Mouse (Mus musculus) gastrocnemius, postnatal 10 days (tissue): ENCODE measurements at regions not wholly inside any gene's neighbourhood (a gene's known extent, or its start where the extent isn't known, plus 50 kb on each side); places are given as distances from the start of the nearest gene placed in this dataset.

Source experiments
- DNase-seq: peaks from one replicate; pipeline ENCODE4 v3.0.0; 2021; ENCODE audit warnings: mixed read lengths

DNA sequence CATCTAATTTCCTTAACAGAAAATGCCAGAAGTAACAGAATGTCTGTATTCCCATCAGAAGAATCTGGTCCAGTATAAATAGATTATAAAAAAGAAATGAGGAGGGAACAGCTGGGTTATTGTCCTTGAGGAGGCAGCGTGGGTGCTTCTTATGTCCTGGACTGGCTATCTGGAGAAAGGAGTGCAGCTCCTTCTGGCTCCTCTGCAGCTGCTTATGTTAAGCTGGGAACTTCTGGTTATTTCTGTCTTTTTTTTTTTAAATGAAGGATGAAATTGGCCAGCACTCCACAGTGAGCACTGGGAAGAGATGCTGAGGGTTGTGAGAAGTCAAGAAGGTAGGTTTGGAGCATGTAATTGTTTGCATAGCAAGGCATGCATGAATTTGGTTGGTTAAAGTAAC is 441.5 kb downstream of the Ebf1 start:
- no peak for DNase-seq

DNA sequence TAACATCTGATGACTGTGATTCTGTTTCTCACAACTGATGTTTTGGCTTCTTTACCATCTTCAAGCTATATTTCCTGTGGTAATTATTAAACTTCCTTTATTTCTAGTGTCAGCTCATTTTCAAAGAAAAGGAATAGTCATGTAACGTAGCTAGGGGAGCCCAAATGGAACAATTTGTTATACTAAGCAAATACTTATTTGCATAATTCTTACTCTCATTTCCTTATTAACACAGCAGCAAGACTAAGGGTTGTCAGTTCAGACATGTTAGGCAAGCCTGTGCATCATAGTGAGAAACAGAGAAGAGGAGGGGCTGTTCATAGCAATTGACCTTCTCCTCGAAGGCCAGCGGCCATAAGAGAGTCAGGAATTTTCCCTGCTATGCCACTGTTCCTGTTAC is 449.5 kb downstream of the Ebf1 start:
- no peak for DNase-seq

DNA sequence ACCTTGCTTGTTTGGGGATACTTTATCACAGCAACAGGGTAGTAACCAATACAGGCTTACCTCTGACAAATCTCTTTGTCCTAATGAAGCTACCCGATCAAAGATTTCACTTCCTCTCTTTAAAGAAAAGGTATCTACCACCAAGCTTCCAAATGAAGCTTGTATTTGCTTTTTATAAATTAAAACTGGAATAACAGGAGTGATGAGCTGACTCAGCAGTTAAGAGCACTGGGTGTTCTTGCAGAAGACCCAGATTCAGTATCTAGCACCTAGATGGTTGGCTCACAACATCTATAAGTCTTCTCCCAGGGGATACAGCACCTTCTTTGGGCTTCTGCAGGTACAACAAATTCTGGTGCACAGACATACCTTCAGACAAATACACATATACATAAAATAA is 453.2 kb downstream of the Ebf1 start:
- DNase-seq, result no peak

DNA sequence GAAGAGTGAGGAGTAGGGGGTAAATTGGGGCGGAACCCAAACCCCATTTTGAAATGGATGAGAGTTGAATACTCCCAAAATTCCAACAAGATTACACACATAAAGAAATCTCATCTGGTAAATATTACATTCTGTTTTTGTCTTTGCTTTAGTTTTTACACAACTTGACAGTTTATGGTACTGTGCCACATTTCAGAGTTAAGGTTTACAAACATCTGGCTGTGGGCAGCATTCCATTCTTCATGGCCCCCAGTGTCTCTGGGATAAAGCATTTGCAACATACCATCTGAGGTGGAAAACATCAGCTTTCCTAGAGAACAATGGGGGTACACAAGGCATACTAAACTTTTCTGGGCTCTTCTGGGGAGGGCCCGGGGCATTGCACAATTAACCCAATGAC is 454.1 kb downstream of the Ebf1 start:
- no peak for DNase-seq

DNA sequence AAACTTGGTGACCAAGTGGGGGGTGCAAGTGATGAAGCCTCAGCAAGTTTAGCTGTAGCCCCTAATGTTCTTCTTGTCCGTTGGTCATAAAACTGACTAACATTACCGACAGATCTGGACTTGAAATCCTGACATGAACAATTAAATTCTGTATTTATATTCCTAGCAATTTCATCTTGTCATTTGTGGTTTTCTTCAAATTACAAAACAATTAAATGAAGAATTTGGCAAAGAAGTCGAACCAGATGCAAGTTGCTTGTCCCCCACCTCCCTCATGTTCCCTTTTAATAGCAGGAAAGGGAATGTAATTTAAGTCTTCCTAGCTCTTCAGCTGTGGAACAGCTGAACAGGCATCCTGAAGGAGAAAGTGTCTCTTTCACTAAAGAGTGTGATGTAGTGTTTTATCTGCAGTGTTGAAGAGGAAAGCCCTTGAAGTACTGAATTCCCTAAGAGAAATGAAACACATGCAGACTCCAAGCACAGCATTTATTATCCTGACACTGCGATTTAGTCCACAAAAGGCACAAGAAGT is 467.5 kb downstream of the Ebf1 start:
- no peak for DNase-seq

DNA sequence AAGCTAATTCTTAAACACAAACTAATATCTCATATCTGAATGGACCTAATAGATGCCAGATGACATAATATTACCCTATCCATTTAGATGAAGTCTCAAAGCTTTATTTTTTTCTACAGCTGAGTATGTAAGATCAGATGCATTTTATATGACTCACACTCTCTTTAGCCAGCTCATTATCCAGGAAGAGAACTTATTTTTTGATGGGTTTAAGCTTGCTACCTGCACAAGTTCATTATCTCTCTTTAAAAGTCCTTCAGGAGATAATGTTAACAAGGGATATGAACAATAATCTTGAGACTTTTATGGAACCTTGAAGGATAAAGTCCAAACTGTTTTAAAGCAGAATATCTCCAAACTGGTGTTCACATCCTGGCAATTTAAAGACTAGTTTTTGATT is 468.0 kb downstream of the Ebf1 start:
- DNase-seq, result no peak

DNA sequence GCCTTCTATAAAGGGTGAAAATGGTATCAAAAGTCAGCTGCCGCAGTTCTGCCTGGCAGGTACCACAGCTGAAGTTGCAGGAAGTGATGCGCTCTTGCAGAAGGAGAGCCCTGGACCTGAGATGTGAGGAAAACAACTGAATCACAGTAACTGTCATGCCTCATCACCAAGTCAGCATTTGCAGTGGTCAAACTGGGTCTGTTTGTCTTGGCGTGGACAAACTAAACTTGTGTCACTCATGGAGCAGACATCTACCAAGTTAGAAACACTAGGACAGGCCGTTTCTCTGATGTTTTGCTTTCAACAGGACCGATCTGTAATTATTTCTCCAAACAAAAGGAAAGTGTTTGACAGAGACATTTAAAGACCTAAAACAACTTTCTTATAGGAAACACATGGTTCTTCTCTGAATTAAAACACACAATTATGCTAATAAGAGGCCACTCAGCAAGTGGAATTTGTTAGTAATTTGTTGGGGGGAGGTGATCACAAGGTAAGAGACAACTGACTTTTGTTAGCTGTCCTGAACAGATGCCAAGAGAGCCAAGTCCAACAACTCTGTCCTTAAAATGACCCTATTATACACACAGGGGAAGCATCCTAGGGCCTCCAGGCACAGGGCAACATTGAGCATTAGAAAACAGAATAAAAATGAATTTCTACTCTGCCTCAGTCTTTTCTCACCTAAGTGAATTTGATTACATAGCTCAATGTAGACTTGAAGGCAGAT is 470.2 kb downstream of the Ebf1 start:
- no peak for DNase-seq

DNA sequence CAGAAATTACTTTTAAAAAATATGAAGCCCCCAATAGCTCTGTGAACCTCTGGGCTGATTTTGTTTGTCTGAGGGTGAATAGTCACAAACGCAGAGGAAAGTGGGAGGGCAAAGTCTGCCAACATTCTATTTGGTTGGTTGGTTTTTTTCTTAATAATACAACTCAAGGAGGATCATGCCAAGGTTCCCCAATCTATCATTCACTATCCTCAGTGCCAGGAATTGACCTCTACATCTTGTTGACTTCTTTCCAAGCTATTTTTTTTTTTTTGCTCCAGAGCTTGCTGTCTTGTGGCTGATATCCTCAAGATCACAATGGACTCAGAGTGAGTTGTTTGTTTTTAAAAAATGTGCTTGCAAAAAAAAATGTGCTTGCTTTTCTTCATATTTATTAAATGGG is 471.2 kb downstream of the Ebf1 start:
- no peak for DNase-seq

DNA sequence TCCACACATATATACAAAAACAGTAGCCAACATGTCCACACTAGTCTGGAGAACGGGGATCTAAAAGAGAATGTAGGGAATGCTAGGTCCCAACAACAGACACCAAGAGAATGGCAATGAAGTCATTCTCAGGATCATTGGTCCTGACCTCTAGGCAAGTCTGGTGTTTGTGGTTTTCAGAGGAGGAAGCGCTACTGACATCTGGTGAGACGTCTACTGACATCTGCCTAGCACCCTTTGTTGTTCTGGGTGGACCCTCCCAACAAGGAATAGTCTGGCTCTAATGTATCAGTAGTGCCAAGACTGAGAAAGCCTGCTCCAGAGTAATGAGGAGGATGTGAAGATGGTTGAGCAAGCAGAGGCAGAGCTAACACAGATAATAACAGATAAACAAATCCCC is 472.4 kb downstream of the Ebf1 start:
- no peak for DNase-seq

DNA sequence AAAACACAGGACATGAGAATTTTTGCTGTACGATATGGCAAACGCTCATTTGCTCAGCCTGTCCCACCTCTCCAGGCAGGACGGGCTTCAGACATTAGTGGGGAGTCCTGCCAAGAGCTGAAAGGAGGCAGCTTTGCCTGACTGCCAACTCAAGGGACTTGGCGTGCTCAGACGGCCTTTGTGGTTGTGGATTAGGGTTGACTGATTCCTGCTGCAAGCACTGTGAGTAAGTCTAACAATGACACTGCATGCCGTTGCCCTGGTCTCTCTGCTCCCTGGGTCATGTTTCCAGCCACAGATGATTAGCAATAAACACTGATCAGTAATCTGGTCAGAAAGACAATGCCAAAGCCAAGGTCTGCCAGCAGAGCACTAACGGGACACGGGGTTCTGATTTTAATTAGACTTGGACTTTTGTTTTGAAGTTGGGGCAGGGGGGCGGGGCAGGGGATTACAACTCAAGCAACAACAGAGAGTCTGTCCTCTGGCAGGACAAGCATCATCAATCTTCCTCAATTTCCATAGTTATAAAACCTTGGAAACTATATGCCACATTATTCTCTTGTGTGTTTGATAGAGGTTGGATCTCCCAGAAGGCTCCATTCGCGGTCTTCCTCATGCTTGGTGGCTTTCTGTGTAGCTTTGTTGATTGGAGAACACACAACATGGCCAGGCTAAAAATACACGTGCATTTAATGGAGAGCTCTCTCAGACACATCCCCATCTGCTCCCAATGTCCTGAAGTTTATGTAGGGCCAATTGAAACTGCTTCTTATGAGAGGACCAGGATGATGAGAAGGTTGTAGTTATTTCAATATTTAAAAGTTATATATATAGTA is 486.6 kb downstream of the Ebf1 start:
- no peak for DNase-seq

DNA sequence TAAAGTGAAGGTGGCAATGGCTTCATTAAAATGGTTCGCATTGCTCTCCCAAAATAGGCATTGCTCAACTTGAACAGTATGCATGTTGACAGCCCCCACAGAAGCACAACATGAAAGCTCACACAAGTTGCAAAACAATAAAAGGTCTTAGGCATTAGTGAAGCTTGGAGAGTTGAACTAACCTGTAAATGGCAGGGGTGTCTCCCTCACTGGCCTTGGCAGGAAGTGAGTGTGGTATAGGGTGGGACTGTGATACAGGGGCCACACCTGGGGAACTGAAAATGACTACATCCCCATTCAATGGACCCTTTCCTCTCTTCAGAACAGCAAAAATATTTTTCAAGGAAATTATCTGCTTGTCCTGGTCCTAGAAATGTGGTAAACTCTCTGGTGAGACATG is 499.6 kb downstream of the Ebf1 start:
- no peak for DNase-seq

DNA sequence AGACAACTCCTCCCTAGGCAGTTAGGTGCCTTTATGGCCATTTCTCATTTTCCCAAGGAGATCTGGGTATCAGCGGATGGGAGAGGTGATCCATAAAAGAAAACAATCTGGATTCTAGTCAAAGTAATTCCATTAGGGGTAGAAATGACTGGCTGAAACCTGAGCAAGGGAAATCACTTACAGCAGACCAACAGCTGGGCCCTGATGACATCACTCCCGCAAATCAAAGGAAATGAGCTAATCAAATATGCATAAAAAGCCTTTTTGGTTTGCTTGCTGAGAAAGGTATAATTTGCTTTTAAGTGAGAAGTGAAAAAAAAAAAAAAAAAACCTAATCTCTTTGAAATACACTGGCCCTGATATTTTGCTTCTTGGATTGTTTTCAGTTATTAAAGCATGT is 506.2 kb downstream of the Ebf1 start:
- no peak for DNase-seq

DNA sequence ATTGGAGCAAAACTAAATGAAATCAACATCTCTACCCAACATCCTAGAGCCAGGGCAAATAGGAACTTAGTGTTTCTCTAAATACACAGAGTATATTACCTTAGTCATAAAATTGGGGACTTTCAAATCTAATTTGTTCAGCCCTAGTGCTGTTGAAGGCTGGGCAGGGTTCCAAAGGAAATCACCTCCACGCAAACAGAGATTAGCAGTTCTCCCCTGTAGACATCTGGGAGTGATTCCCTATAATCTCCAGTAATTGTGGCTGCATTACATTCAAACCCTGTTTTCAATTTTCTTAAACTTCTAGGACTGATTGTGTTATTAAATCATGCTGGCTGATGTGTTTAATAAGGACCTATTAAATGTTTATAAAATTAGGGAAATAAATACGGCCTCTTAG is 519.7 kb downstream of the Ebf1 start:
- no peak for DNase-seq

DNA sequence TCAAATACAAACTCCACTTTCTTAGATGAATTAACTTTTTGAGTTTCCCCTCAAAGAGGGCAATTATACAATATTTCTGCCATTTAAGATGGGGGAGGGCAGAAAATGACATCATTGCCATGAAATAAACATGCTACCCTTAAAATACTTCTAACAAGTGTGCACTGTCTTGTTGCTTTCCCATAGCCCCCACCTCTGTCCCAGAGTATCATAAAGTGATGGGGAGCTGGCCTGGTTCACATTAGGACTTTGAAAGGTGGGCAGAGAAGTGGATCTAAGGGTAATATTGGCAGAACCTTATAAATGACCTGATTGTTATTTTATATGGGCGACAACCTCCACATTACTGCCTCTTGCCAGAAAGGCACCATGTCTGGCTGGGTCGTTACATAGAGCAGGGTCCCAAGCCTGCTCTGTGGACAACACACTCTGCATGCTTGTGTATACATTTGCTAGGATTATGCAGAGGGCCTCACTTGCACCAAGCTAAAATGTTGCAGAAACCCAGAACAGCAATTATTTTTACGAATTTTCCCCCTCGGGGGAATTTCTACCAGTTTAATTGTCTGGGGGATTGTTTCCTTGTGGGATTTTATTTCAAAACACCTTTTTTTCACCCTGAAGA is 521.3 kb downstream of the Ebf1 start:
- no peak for DNase-seq

DNA sequence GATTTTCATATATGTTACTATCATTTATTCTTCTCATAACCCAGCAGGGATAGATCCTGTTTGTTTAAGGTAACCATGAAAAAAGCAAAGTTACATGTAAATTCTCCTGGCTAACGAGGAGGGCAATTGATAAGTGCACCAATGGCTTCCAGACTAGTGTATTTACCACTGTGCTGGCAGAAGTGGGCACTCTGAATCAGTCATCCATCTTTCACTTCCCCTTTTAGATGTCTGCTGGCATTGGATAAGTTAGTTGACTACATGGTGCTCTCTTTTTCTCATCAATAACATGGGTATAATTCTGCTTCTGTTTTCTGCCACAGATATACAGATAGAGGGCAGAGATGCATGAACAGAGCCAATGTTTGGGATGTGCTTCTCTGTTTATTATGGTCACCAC is 523.4 kb downstream of the Ebf1 start:
- DNase-seq, result no peak

DNA sequence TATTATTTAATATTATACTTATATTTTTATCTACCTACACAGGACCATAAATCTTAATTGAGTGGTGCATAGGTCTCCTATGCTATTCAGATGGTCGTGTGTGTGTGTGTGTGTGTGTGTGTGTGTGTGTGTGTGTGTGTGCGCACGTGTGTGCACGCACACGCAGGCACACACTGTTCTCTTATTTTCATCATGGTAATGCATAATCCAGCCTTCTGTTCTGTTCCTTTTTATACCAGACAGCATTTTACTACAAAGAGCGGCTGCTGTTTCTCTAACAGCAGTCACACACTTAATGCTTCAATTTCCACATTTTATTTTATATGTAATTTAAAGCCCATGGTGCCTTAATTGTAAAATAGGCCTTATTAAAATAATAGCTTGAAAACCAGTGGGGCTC is 537.0 kb downstream of the Ebf1 start:
- no peak for DNase-seq

DNA sequence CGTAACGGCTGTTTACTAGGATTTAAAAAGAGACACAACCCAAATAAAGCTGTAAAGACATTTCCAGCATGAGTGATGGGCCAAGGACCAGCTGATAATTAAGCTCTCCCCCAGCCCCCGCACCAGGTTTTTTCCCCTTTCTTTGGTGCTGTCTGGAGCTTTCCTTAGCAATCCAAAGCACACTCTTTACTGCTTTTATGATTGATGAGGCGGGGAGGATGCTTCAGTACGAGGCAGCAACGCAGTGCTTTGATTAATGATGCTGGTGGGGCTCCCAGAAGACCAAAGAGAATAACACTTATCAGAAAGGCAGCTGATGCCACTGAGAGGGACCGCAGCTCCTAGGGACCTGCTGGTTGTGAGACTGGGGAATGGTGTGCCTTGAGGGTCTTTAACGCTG is 537.4 kb downstream of the Ebf1 start:
- DNase-seq, result no peak

DNA sequence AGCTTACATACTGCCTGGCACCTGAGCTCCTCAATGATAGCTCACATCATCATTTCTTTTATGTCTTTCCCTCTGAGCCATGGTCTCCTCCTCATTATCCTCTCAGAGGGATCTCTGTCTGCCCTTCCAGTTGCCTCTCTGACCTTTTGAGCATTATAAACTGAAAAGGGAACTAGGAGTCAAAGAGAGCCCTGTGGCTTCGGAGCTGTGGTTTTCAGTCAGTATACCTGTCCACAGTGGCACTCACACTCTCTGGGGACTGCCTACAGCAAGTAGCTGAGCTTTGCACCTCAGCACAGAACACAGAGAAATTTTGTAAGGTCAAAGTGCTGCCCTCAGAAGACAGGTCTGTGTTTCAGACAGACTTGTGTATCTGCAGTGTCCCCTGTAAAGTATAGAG is 538.7 kb downstream of the Ebf1 start:
- DNase-seq, result no peak

DNA sequence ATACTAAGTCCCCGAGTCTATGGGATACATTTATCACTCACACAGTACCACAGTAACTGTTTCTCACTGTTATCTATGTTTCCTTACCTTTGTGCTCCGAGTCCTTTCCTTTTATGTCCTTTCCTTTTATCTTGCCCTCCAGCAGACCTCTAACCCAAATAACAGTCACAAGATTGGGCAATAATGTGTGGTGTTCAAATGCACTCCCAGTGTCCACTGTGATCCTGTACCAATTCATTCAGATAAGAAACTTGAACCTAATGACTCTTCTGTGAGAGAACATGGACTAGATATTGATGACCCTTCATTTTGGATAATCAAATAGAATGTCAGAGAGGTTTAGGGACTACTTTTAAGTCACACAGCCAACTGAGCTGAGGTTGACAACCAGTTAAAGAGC is 541.2 kb downstream of the Ebf1 start:
- no peak for DNase-seq

DNA sequence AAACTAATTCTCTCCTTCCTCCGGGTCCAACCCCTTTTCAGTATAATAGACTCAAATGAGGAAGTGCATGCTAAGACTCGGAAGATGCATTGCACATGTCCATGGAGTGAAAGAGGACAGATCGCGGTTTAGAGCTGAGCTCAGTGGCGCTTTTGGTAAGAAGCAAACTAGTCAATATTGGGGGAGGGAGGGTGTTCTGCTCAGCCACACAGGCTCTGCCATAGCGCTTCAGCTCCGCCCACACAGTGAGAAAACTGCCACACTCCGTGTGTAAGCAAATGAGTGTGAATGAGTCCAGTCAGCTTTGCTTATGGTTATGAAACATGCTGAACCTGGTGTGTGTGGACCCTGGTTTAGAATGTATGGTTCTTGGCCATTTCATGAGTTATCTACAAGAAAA is 543.8 kb downstream of the Ebf1 start:
- DNase-seq, result no peak

DNA sequence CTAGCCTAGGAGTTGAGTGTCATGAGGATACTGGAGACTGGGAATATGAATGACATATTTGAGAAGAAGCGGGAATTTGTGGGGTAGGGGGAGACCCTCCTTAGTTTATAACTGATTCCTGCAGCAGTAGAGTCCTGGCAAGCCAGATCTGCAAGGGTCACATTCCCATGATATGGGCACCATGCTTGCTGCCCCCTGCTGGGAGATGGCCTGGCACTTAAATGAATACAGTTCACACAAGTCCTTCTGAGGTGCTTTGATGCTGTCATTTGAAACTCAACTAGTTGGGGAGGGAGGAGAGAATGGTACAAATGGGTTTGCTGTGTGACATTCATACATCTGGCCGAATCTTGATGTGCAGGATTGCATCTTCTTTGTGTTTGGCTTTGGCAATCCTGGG is 556.4 kb downstream of the Ebf1 start:
- DNase-seq, result no peak

DNA sequence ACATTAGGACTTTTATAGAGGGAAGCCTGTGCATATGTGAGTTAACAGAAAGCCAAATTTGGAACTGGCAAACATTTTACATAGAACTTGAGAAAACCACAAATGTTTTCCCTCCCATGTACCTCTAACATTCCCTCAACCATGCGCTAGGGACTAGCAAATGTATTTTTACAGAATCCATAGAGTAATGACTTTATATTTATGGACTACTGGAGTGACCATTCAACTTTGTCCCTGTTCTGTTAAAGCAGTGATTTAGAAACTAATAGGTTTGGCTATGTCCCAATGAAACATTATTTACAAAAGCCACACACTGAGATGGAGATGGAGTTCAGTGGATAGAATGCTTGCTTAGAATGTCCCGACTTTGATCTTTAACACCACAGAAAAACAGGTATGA is 557.0 kb downstream of the Ebf1 start:
- no peak for DNase-seq
